Mouse (Mus musculus): ENCODE results near the gene Sez6l2. TPM values are rescaled to one million over a fixed set of nuclear protein-coding genes. Genes with fewer than 3 reads are reported as not detected.
"Not testable (repeated sequence)": the region's sequence is repeated elsewhere in the genome, so short reads cannot be mapped to it uniquely, and the experiment has no call there.

Gene Sez6l2
- polyA plus RNA-seq (2012): 0.03 and 0.04 TPM in 2 replicates

GRCm38 (mm10) chr7:126949793-126950646, at the start of gene Sez6l2:
Gene Sez6l2 (plus strand): TSS chr7:126950563.
- no peak for TF ChIP-seq GATA1 (IDR thresholded peaks at IDR 0.05; ENCODE audit: low read length)
- no peak for TF ChIP-seq TAL1 (IDR thresholded peaks at IDR 0.05; ENCODE audit: low read length)
- Histone ChIP-seq H3K9me3 (ENCODE audit: control insufficient read depth, low read length) (no peaks in the 10 kb centered on the region), H3K36me3 (ENCODE audit: control insufficient read depth) (peaks cover 3% of the 10 kb centered on the region), H3K4me1 (ENCODE audit: control insufficient read depth) (peaks cover 15% of the 10 kb centered on the region), H3K4me3 (replicated peaks) (peak within 1 kb of the TSS; percentile 25), H3K27me3 (ENCODE audit: control insufficient read depth) (peaks cover 45% of the 10 kb centered on the region)

- Histone ChIP-seq H3K4me1 (ENCODE audit: control insufficient read depth) (peaks cover 9% of the 10 kb centered on the region), H3K9me3 (ENCODE audit: control insufficient read depth, low read length) (no peaks in the 10 kb centered on the region), H3K36me3 (ENCODE audit: control insufficient read depth) (no peaks in the 10 kb centered on the region), H3K27me3 (ENCODE audit: control insufficient read depth) (peaks cover under 1% of the 10 kb centered on the region; the same call in 1 of the 2 replicates), H3K4me3 (replicated peaks) (no peak overlapping the region)
- TF ChIP-seq GATA1 (IDR thresholded peaks at IDR 0.05; ENCODE audit: low read length): no peak
- no peak for TF ChIP-seq TAL1 (IDR thresholded peaks at IDR 0.05; ENCODE audit: low read length)
These were observed 44.8 kb upstream of the Sez6l2 start for GRCm38 (mm10) chr7:126905590-126905989.

GRCm38 (mm10) chr7:126914844-126915243, 35.5 kb upstream of the Sez6l2 start:
- Histone ChIP-seq H3K36me3 (ENCODE audit: control insufficient read depth) (no peaks in the 10 kb centered on the region), H3K4me3 (replicated peaks) (no peak overlapping the region), H3K27me3 (ENCODE audit: control insufficient read depth) (no peaks in the 10 kb centered on the region), H3K4me1 (ENCODE audit: control insufficient read depth) (no peaks in the 10 kb centered on the region), H3K9me3 (ENCODE audit: control insufficient read depth, low read length) (no peaks in the 10 kb centered on the region)
- TF ChIP-seq TAL1 (IDR thresholded peaks at IDR 0.05; ENCODE audit: low read length) (no peak), GATA1 (IDR thresholded peaks at IDR 0.05; ENCODE audit: low read length) (no peak)

- not testable (repeated sequence) for H3K4me1 ChIP-seq (ENCODE audit: control insufficient read depth); H3K36me3 ChIP-seq (ENCODE audit: control insufficient read depth); H3K4me3 ChIP-seq (replicated peaks); H3K27me3 ChIP-seq (ENCODE audit: control insufficient read depth); H3K9me3 ChIP-seq (ENCODE audit: control insufficient read depth, low read length)
These were observed 32.0 kb upstream of the Sez6l2 start for GRCm38 (mm10) chr7:126918356-126918755.

- Histone ChIP-seq H3K9me3 (ENCODE audit: control insufficient read depth, low read length) (no peaks in the 10 kb centered on the region), H3K4me3 (replicated peaks) (no peak overlapping the region), H3K36me3 (ENCODE audit: control insufficient read depth) (no peaks in the 10 kb centered on the region), H3K27me3 (ENCODE audit: control insufficient read depth) (no peaks in the 10 kb centered on the region), H3K4me1 (ENCODE audit: control insufficient read depth) (peaks cover 12% of the 10 kb centered on the region)
- TF ChIP-seq GATA1 (IDR thresholded peaks at IDR 0.05; ENCODE audit: low read length) (no peak), TAL1 (IDR thresholded peaks at IDR 0.05; ENCODE audit: low read length) (no peak)
These were observed 30.4 kb upstream of the Sez6l2 start for GRCm38 (mm10) chr7:126919973-126920372.

GRCm38 (mm10) chr7:126921563-126921962, 28.8 kb upstream of the Sez6l2 start:
- no peak overlapping the region for H3K4me3 ChIP-seq (replicated peaks)
- H3K27me3 ChIP-seq (ENCODE audit: control insufficient read depth): no peaks in the 10 kb centered on the region
- no peaks in the 10 kb centered on the region for H3K36me3 ChIP-seq (ENCODE audit: control insufficient read depth)
- no peak for TF ChIP-seq GATA1 (IDR thresholded peaks at IDR 0.05; ENCODE audit: low read length)
- no peak for TF ChIP-seq TAL1 (IDR thresholded peaks at IDR 0.05; ENCODE audit: low read length)
- H3K9me3 ChIP-seq (ENCODE audit: control insufficient read depth, low read length): no peaks in the 10 kb centered on the region
- peaks cover 22% of the 10 kb centered on the region for H3K4me1 ChIP-seq (ENCODE audit: control insufficient read depth)

GRCm38 (mm10) chr7:126922624-126923060, 27.7 kb upstream of the Sez6l2 start, which contains the start of gene Tmem219:
Gene Tmem219 (minus strand): TSS chr7:126922917.
- no peaks in the 10 kb centered on the region for H3K9me3 ChIP-seq (ENCODE audit: control insufficient read depth, low read length)

GRCm38 (mm10) chr7:126923999-126924398, 26.4 kb upstream of the Sez6l2 start:
- H3K36me3 ChIP-seq (ENCODE audit: control insufficient read depth): no peaks in the 10 kb centered on the region
- H3K4me1 ChIP-seq (ENCODE audit: control insufficient read depth): peaks cover 41% of the 10 kb centered on the region
- no peaks in the 10 kb centered on the region for H3K27me3 ChIP-seq (ENCODE audit: control insufficient read depth)
- H3K4me3 ChIP-seq (replicated peaks): no peak overlapping the region
- TF ChIP-seq TAL1 (IDR thresholded peaks at IDR 0.05; ENCODE audit: low read length) (no peak), GATA1 (IDR thresholded peaks at IDR 0.05; ENCODE audit: low read length) (no peak)
- no peaks in the 10 kb centered on the region for H3K9me3 ChIP-seq (ENCODE audit: control insufficient read depth, low read length)

More at GRCm38 (mm10) chr7:126922624-126923060, 27.7 kb upstream of the Sez6l2 start, which contains the start of gene Tmem219:
- no peaks in the 10 kb centered on the region for H3K27me3 ChIP-seq (ENCODE audit: control insufficient read depth)
- TF ChIP-seq TAL1 (IDR thresholded peaks at IDR 0.05; ENCODE audit: low read length): no peak
- TF ChIP-seq GATA1 (IDR thresholded peaks at IDR 0.05; ENCODE audit: low read length): no peak
- H3K36me3 ChIP-seq (ENCODE audit: control insufficient read depth): no peaks in the 10 kb centered on the region
- H3K4me1 ChIP-seq (ENCODE audit: control insufficient read depth): peaks cover 32% of the 10 kb centered on the region
- no peak within 1 kb of the TSS for H3K4me3 ChIP-seq (replicated peaks)

GRCm38 (mm10) chr7:126926299-126926698, 24.1 kb upstream of the Sez6l2 start:
- Histone ChIP-seq H3K27me3 (ENCODE audit: control insufficient read depth) (no peaks in the 10 kb centered on the region), H3K4me3 (replicated peaks) (no peak overlapping the region), H3K9me3 (ENCODE audit: control insufficient read depth, low read length) (no peaks in the 10 kb centered on the region), H3K4me1 (ENCODE audit: control insufficient read depth) (peaks cover 59% of the 10 kb centered on the region), H3K36me3 (ENCODE audit: control insufficient read depth) (peaks cover 4% of the 10 kb centered on the region)
- TF ChIP-seq GATA1 (IDR thresholded peaks at IDR 0.05; ENCODE audit: low read length) (peak; percentile 84), TAL1 (IDR thresholded peaks at IDR 0.05; ENCODE audit: low read length) (no peak)

All from erythroblast, embryonic 14.5 days (primary cell).